Mouse (Mus musculus) layer of hippocampus, adult 11-12 months (tissue): ENCODE measurements at regions not wholly inside any gene's neighbourhood (a gene's known extent, or its start where the extent isn't known, plus 50 kb on each side); places are given as distances from the start of the nearest gene placed in this dataset.

Experiments
- DNase-seq: peaks from one replicate; pipeline ENCODE4 v3.0.0; 2022; ENCODE audit warnings: low spot score

GRCm38 (mm10) chr14:72219523-72219922 is 272.1 kb downstream of the Gm9195 start:
- DNase-seq, result no peak

GRCm38 (mm10) chr14:72200307-72200706 is 291.3 kb downstream of the Gm9195 start:
- DNase-seq, result no peak

GRCm38 (mm10) chr14:72199900-72200299 is 291.7 kb downstream of the Gm9195 start:
- DNase-seq, result no peak

GRCm38 (mm10) chr14:72197972-72198371 is 293.7 kb downstream of the Gm9195 start:
- DNase-seq, result no peak

- DNase-seq, result peak; percentile 63
Measured at GRCm38 (mm10) chr14:72187329-72187984, 304.2 kb downstream of the Gm9195 start.

- DNase-seq, result peak; percentile 10
Measured at GRCm38 (mm10) chr14:72175751-72176150, 315.9 kb downstream of the Gm9195 start.

GRCm38 (mm10) chr14:72172549-72173405 is 318.9 kb downstream of the Gm9195 start:
- DNase-seq, result no peak

- no peak for DNase-seq
Measured at GRCm38 (mm10) chr14:72171777-72172176, 319.9 kb downstream of the Gm9195 start.

- DNase-seq, result peak; percentile 19
Measured at GRCm38 (mm10) chr14:72158537-72159323, 332.9 kb downstream of the Gm9195 start.

- no peak for DNase-seq
Measured at GRCm38 (mm10) chr14:72155197-72155907, 336.3 kb downstream of the Gm9195 start.

GRCm38 (mm10) chr14:72151676-72152075 is 340.0 kb downstream of the Gm9195 start:
- no peak for DNase-seq

GRCm38 (mm10) chr14:72149463-72149862 is 342.2 kb downstream of the Gm9195 start:
- DNase-seq, result no peak

GRCm38 (mm10) chr14:72148886-72149285 is 342.8 kb downstream of the Gm9195 start:
- DNase-seq, result no peak

GRCm38 (mm10) chr14:72146381-72146780 is 345.3 kb downstream of the Gm9195 start:
- no peak for DNase-seq

- no peak for DNase-seq
Measured at GRCm38 (mm10) chr14:72142883-72143487, 348.7 kb downstream of the Gm9195 start.

GRCm38 (mm10) chr14:72141136-72141535 is 350.5 kb downstream of the Gm9195 start:
- DNase-seq, result no peak

- no peak for DNase-seq
Measured at GRCm38 (mm10) chr14:72130149-72130548, 361.5 kb downstream of the Gm9195 start.

- DNase-seq, result no peak
Measured at GRCm38 (mm10) chr14:72121786-72122185, 369.9 kb downstream of the Gm9195 start.

- no peak for DNase-seq
Measured at GRCm38 (mm10) chr14:72121006-72121405, 370.6 kb downstream of the Gm9195 start.

GRCm38 (mm10) chr14:72116842-72117241 is 374.8 kb downstream of the Gm9195 start:
- peak; percentile 9 for DNase-seq

- no peak for DNase-seq
Measured at GRCm38 (mm10) chr14:72113377-72113993, 378.2 kb downstream of the Gm9195 start.
